Mouse (Mus musculus) forebrain, embryonic 15.5 days (tissue): ENCODE results near the gene Ficd. TPM values are rescaled to one million over a fixed set of nuclear protein-coding genes. Genes with fewer than 3 reads are reported as not detected.

Experiments
- polyA plus RNA-seq: library from polyadenylated mRNA; unstranded; fragments of >200 nt; fragmentation: Nextera tagmentation; extraction: Ambion mirVana; gene quantifications from 2 replicates; pipeline ENCODE4 v1.2.1, GENCODE M21; 2015

The Ficd gene
- polyA plus RNA-seq, 1 experiment from 2014 or later = 9.0 TPM

Other genes with a start within 250 kb of the Ficd start
- gene Wscd2, start 245.5 kb upstream of the Ficd start, polyA plus RNA-seq = 7.9 and 8.4 TPM in 2 replicates
- gene Cmklr1, start 85.4 kb upstream of the Ficd start, polyA plus RNA-seq = 1.3 and 1.4 TPM in 2 replicates
- gene 1700069L16Rik, start 11.0 kb upstream of the Ficd start, polyA plus RNA-seq = not detected in 2 replicates
- 57.6 and 58.7 TPM in 2 replicates for gene Sart3, start 36.7 kb downstream of the Ficd start, polyA plus RNA-seq
- 87.4 and 94.1 TPM in 2 replicates for gene Iscu, start 36.9 kb downstream of the Ficd start, polyA plus RNA-seq
- 4.9 and 5.1 TPM in 2 replicates for gene Tmem119, start 64.7 kb downstream of the Ficd start, polyA plus RNA-seq
- gene Selplg, start 96.8 kb downstream of the Ficd start, polyA plus RNA-seq = 1.8 TPM in 2 replicates
- 221 and 224 TPM in 2 replicates for gene Coro1c, start 173.0 kb downstream of the Ficd start, polyA plus RNA-seq